Mouse (Mus musculus): Measurements from ENCODE around the gene Aldh1a3.

DNA sequence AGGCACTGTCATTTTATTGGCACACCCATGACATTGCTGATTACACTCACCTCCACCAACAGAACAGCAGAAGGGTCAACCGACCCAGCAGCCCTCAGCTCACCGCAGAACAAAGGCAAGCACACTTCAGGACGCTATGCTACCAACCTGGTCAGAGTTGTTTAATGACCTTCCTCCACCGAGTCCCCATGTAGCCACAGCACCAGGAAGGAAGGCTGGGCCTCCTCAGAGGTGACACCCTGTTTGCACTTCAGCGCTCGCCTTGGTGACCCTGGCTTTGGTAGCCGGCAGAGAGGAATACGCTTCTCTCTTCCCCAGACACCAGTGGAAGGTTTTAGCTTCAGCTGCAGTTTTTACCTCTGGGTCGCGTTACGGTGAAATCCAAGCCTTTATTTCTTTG, 77.6 kb downstream of the Aldh1a3 start:
- TF ChIP-seq CTCF (IDR thresholded peaks at IDR 0.05; ENCODE audit: control insufficient read depth, insufficient read depth, insufficient read length) (no peak), MYOG (IDR thresholded peaks at IDR 0.05; ENCODE audit: control insufficient read depth, extremely low read depth, insufficient read length) (no peak), MAX (IDR thresholded peaks at IDR 0.05) (no peak), MYOD1 (IDR thresholded peaks at IDR 0.05; ENCODE audit: control insufficient read depth, insufficient read length, low read depth) (no peak)
